Mouse (Mus musculus): Measurements from ENCODE around the gene Mapk12. TPM values are rescaled to one million over a fixed set of nuclear protein-coding genes. Genes with fewer than 3 reads are reported as not detected.

Gene Mapk12
- polyA plus RNA-seq, 1 experiment from 2014 or later = 3.0 TPM

- H3K27ac ChIP-seq (ENCODE audit: low read length) = no peak overlapping the region
- no peak overlapping the region for H3K9ac ChIP-seq (ENCODE audit: low read depth, low read length)
- no peak for ATAC-seq
- H3K4me3 ChIP-seq (ENCODE audit: low read depth, low read length) = no peak overlapping the region
- no peak overlapping the region for H3K4me2 ChIP-seq (ENCODE audit: low read length)
- peaks cover 83% of the 10 kb centered on the region for H3K36me3 ChIP-seq (ENCODE audit: control insufficient read depth, insufficient read depth, low read length)
- WGBS = 81% methylated on average over 7 of the region's 7 CpGs
- H3K27me3 ChIP-seq (ENCODE audit: control insufficient read depth, insufficient read depth, low read depth, low read length) = no peaks in the 10 kb centered on the region
- no peaks in the 10 kb centered on the region for H3K4me1 ChIP-seq (ENCODE audit: control insufficient read depth, insufficient read depth, low read length)
- no peaks in the 10 kb centered on the region for H3K9me3 ChIP-seq (replicated peaks; ENCODE audit: control insufficient read depth, low read length, poor library complexity, severe bottlenecking)
Observed at GRCm38 (mm10) chr15:89157954-89158353, 17.5 kb upstream of the Mapk12 start.

GRCm38 (mm10) chr15:89152312-89152711, 11.8 kb upstream of the Mapk12 start:
- ATAC-seq = no peak
- Histone ChIP-seq H3K9me3 (replicated peaks; ENCODE audit: control insufficient read depth, low read length, poor library complexity, severe bottlenecking) (no peaks in the 10 kb centered on the region), H3K27ac (ENCODE audit: low read length) (0 out of 2 replicates have a peak overlapping the region, but pooled peaks have one; percentile 7), H3K4me2 (ENCODE audit: low read length) (no peak overlapping the region), H3K27me3 (ENCODE audit: control insufficient read depth, insufficient read depth, low read depth, low read length) (no peaks in the 10 kb centered on the region), H3K4me1 (ENCODE audit: control insufficient read depth, insufficient read depth, low read length) (peaks cover 29% of the 10 kb centered on the region), H3K36me3 (ENCODE audit: control insufficient read depth, insufficient read depth, low read length) (peaks cover 27% of the 10 kb centered on the region), H3K4me3 (ENCODE audit: low read depth, low read length) (no peak overlapping the region), H3K9ac (ENCODE audit: low read depth, low read length) (no peak overlapping the region)

DNA sequence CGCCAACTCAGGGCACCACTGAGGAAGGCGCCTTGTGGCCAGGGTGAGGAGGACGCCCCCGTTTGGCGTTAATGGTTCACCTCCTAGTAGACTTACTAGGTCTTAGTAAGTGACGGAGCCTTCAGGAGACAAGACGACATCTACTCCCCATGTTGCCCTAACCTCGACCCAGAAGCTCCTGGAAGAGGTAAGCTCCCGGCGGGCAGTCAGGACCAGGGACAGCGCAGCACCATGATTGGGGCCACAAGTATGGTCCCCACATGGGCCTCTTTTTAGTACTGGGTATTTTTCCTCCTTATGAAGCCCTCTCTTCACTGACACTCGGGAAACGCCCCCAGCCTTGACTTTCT, 9.5 kb upstream of the Mapk12 start:
- H3K4me1 ChIP-seq (ENCODE audit: control insufficient read depth, insufficient read depth, low read length) = peaks cover 42% of the 10 kb centered on the region
- H3K4me2 ChIP-seq (ENCODE audit: low read length) = peak overlapping the region; percentile 84
- WGBS = 3% methylated on average over 13 of the region's 13 CpGs
- H3K4me3 ChIP-seq (ENCODE audit: low read depth, low read length) = peak overlapping the region; percentile 83
- H3K27me3 ChIP-seq (ENCODE audit: control insufficient read depth, insufficient read depth, low read depth, low read length) = no peaks in the 10 kb centered on the region
- peak overlapping the region; percentile 88; the same call in 1 of the 2 replicates for H3K27ac ChIP-seq (ENCODE audit: low read length)
- H3K9ac ChIP-seq (ENCODE audit: low read depth, low read length) = peak overlapping the region; percentile 92
- ATAC-seq = no peak
- peaks cover 8% of the 10 kb centered on the region; the same call in 1 of the 2 replicates for H3K36me3 ChIP-seq (ENCODE audit: control insufficient read depth, insufficient read depth, low read length)
- no peaks in the 10 kb centered on the region for H3K9me3 ChIP-seq (replicated peaks; ENCODE audit: control insufficient read depth, low read length, poor library complexity, severe bottlenecking)

DNA sequence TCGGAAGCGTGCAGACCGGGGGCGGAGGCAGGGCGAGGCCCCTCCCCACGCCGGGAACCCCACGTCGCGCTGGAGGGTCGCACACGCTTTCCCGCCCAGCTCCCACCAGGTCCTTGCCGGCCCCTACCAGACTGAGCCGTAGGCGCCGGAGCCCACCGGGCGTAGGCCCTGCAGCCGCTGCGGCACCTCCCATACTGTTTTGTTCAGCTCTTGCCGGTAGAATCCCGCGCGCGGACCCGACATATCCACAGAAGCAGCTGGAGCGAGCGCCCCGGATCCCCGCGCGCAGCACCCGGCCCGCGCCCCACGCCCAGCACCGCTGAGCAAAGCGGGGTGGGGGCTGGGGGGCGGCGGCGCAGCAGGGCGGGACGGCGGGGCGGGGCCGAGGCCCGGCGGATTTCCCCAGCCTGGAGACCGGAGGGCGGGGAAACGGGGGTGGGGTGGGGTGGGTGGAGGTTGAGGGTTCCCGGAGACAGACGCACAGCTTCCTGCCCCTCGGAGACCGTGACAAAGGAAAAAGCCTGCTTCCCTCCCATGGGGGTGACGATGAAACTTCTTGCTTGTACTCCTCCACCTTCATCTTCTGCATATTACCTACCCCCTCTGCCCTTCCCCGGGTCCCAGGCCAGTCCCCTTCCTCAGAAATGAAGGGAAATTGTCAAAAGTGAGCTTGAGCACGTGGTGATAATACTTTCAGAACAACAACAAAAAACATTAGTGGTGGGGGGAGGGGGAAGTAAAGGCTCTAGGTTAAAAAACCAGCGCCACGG, 9.0 kb upstream of the Mapk12 start, which contains the start of gene Mapk11:
Gene Mapk11 (minus strand): TSS at position 358 of the 770 bp plus-strand sequence.
- peak within 1 kb of the TSS; percentile 88 for H3K27ac ChIP-seq (ENCODE audit: low read length)
- H3K9ac ChIP-seq (ENCODE audit: low read depth, low read length) = peak within 1 kb of the TSS; percentile 92
- peaks cover 7% of the 10 kb centered on the region; the same call in 1 of the 2 replicates for H3K36me3 ChIP-seq (ENCODE audit: control insufficient read depth, insufficient read depth, low read length)
- no peaks in the 10 kb centered on the region for H3K27me3 ChIP-seq (ENCODE audit: control insufficient read depth, insufficient read depth, low read depth, low read length)
- peak within 1 kb of the TSS; percentile 84 for H3K4me2 ChIP-seq (ENCODE audit: low read length)
- H3K4me3 ChIP-seq (ENCODE audit: low read depth, low read length) = peak within 1 kb of the TSS; percentile 83
- ATAC-seq = peak; percentile 56
- 0% methylated on average over 39 of the region's 61 CpGs for WGBS
- no peaks in the 10 kb centered on the region for H3K9me3 ChIP-seq (replicated peaks; ENCODE audit: control insufficient read depth, low read length, poor library complexity, severe bottlenecking)
- peaks cover 42% of the 10 kb centered on the region for H3K4me1 ChIP-seq (ENCODE audit: control insufficient read depth, insufficient read depth, low read length)

GRCm38 (mm10) chr15:89148496-89149270, 8.2 kb upstream of the Mapk12 start:
- H3K36me3 ChIP-seq (ENCODE audit: control insufficient read depth, insufficient read depth, low read length) = peaks cover 2% of the 10 kb centered on the region; the same call in 1 of the 2 replicates
- 3% methylated on average over 25 of the region's 25 CpGs for WGBS
- H3K9me3 ChIP-seq (replicated peaks; ENCODE audit: control insufficient read depth, low read length, poor library complexity, severe bottlenecking) = no peaks in the 10 kb centered on the region
- H3K4me2 ChIP-seq (ENCODE audit: low read length) = peak overlapping the region; percentile 84
- H3K27me3 ChIP-seq (ENCODE audit: control insufficient read depth, insufficient read depth, low read depth, low read length) = no peaks in the 10 kb centered on the region
- H3K4me3 ChIP-seq (ENCODE audit: low read depth, low read length) = peak overlapping the region; percentile 83
- H3K4me1 ChIP-seq (ENCODE audit: control insufficient read depth, insufficient read depth, low read length) = peaks cover 42% of the 10 kb centered on the region
- ATAC-seq = no peak; the same call in 1 of the 2 replicates
- H3K27ac ChIP-seq (ENCODE audit: low read length) = peak overlapping the region; percentile 88
- H3K9ac ChIP-seq (ENCODE audit: low read depth, low read length) = peak overlapping the region; percentile 92

DNA sequence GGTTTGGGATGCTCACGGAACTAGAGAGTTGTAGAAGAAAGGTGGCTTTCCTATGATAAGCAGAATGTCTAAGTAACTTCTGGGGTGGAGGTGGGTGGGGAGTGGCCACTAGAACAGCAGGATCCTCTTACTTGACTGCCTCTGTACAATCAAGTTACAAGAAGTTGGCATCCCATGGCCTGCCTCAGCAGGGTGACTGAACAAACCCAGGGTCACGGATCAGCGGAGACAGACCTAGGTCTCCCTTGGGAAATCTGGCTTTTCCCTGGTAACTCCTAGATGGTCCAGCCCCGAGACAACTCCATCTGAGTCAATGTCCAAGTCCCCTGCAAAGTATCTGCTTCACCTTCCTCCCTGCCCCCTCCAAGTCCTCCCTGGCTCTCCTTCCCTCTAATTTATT, 7.4 kb upstream of the Mapk12 start:
- Histone ChIP-seq H3K27me3 (ENCODE audit: control insufficient read depth, insufficient read depth, low read depth, low read length) (no peaks in the 10 kb centered on the region), H3K4me2 (ENCODE audit: low read length) (peak overlapping the region; percentile 84), H3K36me3 (ENCODE audit: control insufficient read depth, insufficient read depth, low read length) (no peaks in the 10 kb centered on the region; the same call in 1 of the 2 replicates), H3K9ac (ENCODE audit: low read depth, low read length) (peak overlapping the region; percentile 92), H3K4me3 (ENCODE audit: low read depth, low read length) (peak overlapping the region; percentile 83), H3K27ac (ENCODE audit: low read length) (peak overlapping the region; percentile 77; the same call in 1 of the 2 replicates), H3K9me3 (replicated peaks; ENCODE audit: control insufficient read depth, low read length, poor library complexity, severe bottlenecking) (no peaks in the 10 kb centered on the region), H3K4me1 (ENCODE audit: control insufficient read depth, insufficient read depth, low read length) (peaks cover 42% of the 10 kb centered on the region)
- ATAC-seq = no peak
- 36% methylated on average over 4 of the region's 4 CpGs for WGBS

DNA sequence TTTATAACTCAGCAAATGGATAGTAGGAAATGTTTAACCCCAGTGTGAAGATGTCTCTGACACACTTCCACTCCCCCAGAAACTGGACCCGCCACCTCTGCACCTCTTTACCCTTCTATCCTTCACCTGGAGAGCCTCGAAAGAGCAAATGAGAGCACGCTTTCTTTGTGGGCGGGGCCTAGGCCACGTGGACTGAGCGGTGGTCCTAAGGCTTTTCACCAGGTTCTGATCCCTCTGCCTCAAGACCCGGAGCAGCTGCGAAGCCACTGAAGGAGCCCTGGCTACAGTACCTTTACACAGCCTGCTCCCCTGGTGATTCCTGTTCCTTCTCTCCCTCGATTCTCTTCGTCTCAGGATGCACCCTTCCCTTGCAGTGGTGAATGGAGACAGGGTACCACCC, 7.0 kb upstream of the Mapk12 start:
- H3K4me3 ChIP-seq (ENCODE audit: low read depth, low read length) = peak overlapping the region; percentile 83
- peak overlapping the region; percentile 84 for H3K4me2 ChIP-seq (ENCODE audit: low read length)
- H3K27me3 ChIP-seq (ENCODE audit: control insufficient read depth, insufficient read depth, low read depth, low read length) = no peaks in the 10 kb centered on the region
- ATAC-seq = no peak
- WGBS = 14% methylated on average over 10 of the region's 10 CpGs
- H3K36me3 ChIP-seq (ENCODE audit: control insufficient read depth, insufficient read depth, low read length) = no peaks in the 10 kb centered on the region; the same call in 1 of the 2 replicates
- H3K9ac ChIP-seq (ENCODE audit: low read depth, low read length) = peak overlapping the region; percentile 71
- no peaks in the 10 kb centered on the region for H3K9me3 ChIP-seq (replicated peaks; ENCODE audit: control insufficient read depth, low read length, poor library complexity, severe bottlenecking)
- H3K27ac ChIP-seq (ENCODE audit: low read length) = peak overlapping the region; percentile 77
- peaks cover 41% of the 10 kb centered on the region for H3K4me1 ChIP-seq (ENCODE audit: control insufficient read depth, insufficient read depth, low read length)

DNA sequence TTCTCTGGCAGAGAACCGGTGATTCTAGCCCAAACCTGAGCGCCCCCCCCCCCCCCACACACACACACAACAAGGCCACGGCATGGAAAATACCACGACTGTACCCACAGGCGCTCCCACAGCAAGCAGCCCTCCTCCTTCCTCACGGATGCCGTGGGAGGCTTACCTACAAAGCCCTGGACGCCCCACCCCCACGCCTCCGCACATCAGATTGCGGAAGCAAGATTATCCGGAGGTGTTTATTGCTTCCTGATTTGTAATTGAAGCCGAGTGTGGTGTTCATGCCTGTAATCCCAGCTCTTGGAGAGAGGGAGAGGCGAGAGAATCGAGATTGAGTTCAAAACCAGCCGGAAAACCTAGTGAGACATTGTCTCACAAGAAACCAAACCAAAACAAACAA, 6.5 kb upstream of the Mapk12 start:
- peak overlapping the region; percentile 84 for H3K4me2 ChIP-seq (ENCODE audit: low read length)
- no peaks in the 10 kb centered on the region; the same call in 1 of the 2 replicates for H3K36me3 ChIP-seq (ENCODE audit: control insufficient read depth, insufficient read depth, low read length)
- 6% methylated on average over 14 of the region's 16 CpGs for WGBS
- peak overlapping the region; percentile 77 for H3K27ac ChIP-seq (ENCODE audit: low read length)
- no peaks in the 10 kb centered on the region for H3K27me3 ChIP-seq (ENCODE audit: control insufficient read depth, insufficient read depth, low read depth, low read length)
- H3K4me1 ChIP-seq (ENCODE audit: control insufficient read depth, insufficient read depth, low read length) = peaks cover 37% of the 10 kb centered on the region
- H3K9me3 ChIP-seq (replicated peaks; ENCODE audit: control insufficient read depth, low read length, poor library complexity, severe bottlenecking) = no peaks in the 10 kb centered on the region
- H3K9ac ChIP-seq (ENCODE audit: low read depth, low read length) = peak overlapping the region; percentile 71
- ATAC-seq = peak; percentile 32; the same call in 1 of the 2 replicates
- H3K4me3 ChIP-seq (ENCODE audit: low read depth, low read length) = peak overlapping the region; percentile 83
